Mouse (Mus musculus): ENCODE measurements around the gene Ip6k3.

- TF ChIP-seq POLR2A (IDR thresholded peaks at IDR 0.05; ENCODE audit: extremely low read depth, insufficient read depth, low read length) (no peak), CTCF (IDR thresholded peaks at IDR 0.05; ENCODE audit: low read depth, low read length) (no peak)
These were observed 33.4 kb downstream of the Ip6k3 start for GRCm38 (mm10) chr17:27134187-27134586.
